Mouse (Mus musculus) megakaryocyte, embryonic 14.5 days (primary cell): ENCODE measurements around the gene Zdhhc22. TPM values are rescaled to one million over a fixed set of nuclear protein-coding genes. Genes with fewer than 3 reads are reported as not detected.

Experiments used
- H3K27me3 ChIP-seq: replicated peaks from 2 replicates; pipeline ENCODE3; 2012; ENCODE audit warnings: inconsistent platforms
- H3K36me3 ChIP-seq: replicated peaks from 2 replicates; pipeline ENCODE3; 2012; ENCODE audit warnings: low read length, inconsistent platforms, mixed read lengths
- H3K4me1 ChIP-seq: 2 replicates; pipeline ENCODE4 v1.6.1; 2012; ENCODE audit warnings: inconsistent platforms
- H3K4me3 ChIP-seq: replicated peaks from 2 replicates; pipeline ENCODE3; 2012; ENCODE audit warnings: moderate library complexity, mild to moderate bottlenecking, inconsistent platforms
- H3K9me3 ChIP-seq: 2 replicates; pipeline ENCODE4 v1.6.1; 2012; ENCODE audit warnings: inconsistent platforms
- FLI1 ChIP-seq: IDR thresholded peaks from 2 replicates; pipeline ENCODE4 v1.6.1; 2012; ENCODE audit warnings: low read length, inconsistent platforms, mixed read lengths
- GATA1 ChIP-seq: IDR thresholded peaks from 3 replicates; pipeline ENCODE4 v1.6.1; 2012; ENCODE audit warnings: mixed read lengths, low read length, inconsistent platforms, borderline replicate concordance
- polyA plus RNA-seq: library from polyadenylated mRNA; stranded (reverse); fragments of >175 nt; gene quantifications from 2 replicates; pipeline ENCODE4 v1.2.3, GENCODE M21; 2012; ENCODE audit warnings: low replicate concordance; ENCODE audit not compliant: insufficient read depth

The Zdhhc22 gene
- polyA plus RNA-seq, 1 experiment, result not detected

- TF ChIP-seq GATA1 (peak; percentile 49; the same call in 1 of the 3 replicates), FLI1 (no peak)
- peaks cover 76% of the 10 kb centered on the region for H3K4me1 ChIP-seq
- no peak overlapping the region for H3K4me3 ChIP-seq
- no peaks in the 10 kb centered on the region for H3K27me3 ChIP-seq
- no peaks in the 10 kb centered on the region for H3K9me3 ChIP-seq
- peaks cover 4% of the 10 kb centered on the region for H3K36me3 ChIP-seq
These were observed 45.1 kb downstream of the Zdhhc22 start for GRCm38 (mm10) chr12:86945126-86945525.

- Histone ChIP-seq H3K9me3 (no peaks in the 10 kb centered on the region), H3K4me3 (no peak overlapping the region), H3K4me1 (peaks cover 73% of the 10 kb centered on the region), H3K36me3 (no peaks in the 10 kb centered on the region), H3K27me3 (no peaks in the 10 kb centered on the region)
- TF ChIP-seq GATA1, result no peak
These were observed 46.8 kb downstream of the Zdhhc22 start for GRCm38 (mm10) chr12:86943421-86943820.

- TF ChIP-seq FLI1, result no peak
- TF ChIP-seq GATA1, result no peak
- Histone ChIP-seq H3K36me3 (no peaks in the 10 kb centered on the region), H3K4me1 (peaks cover 79% of the 10 kb centered on the region), H3K9me3 (no peaks in the 10 kb centered on the region), H3K4me3 (peak overlapping the region; percentile 78), H3K27me3 (no peaks in the 10 kb centered on the region)
These were observed 48.3 kb downstream of the Zdhhc22 start for GRCm38 (mm10) chr12:86941734-86942486.

GRCm38 (mm10) chr12:86941173-86941572, 49.1 kb downstream of the Zdhhc22 start:
- H3K4me1 ChIP-seq, result peaks cover 83% of the 10 kb centered on the region
- no peaks in the 10 kb centered on the region for H3K9me3 ChIP-seq
- no peaks in the 10 kb centered on the region for H3K27me3 ChIP-seq
- no peak for TF ChIP-seq FLI1
- TF ChIP-seq GATA1, result no peak
- H3K4me3 ChIP-seq, result no peak overlapping the region
- no peaks in the 10 kb centered on the region for H3K36me3 ChIP-seq

- Histone ChIP-seq H3K36me3 (no peaks in the 10 kb centered on the region), H3K4me1 (peaks cover 78% of the 10 kb centered on the region), H3K4me3 (no peak overlapping the region), H3K27me3 (no peaks in the 10 kb centered on the region), H3K9me3 (no peaks in the 10 kb centered on the region)
- TF ChIP-seq GATA1 (no peak), FLI1 (no peak)
These were observed 51.7 kb downstream of the Zdhhc22 start for GRCm38 (mm10) chr12:86938571-86938970.

GRCm38 (mm10) chr12:86936587-86937343, 53.5 kb downstream of the Zdhhc22 start:
- Histone ChIP-seq H3K27me3 (no peaks in the 10 kb centered on the region), H3K9me3 (no peaks in the 10 kb centered on the region), H3K36me3 (no peaks in the 10 kb centered on the region), H3K4me3 (no peak overlapping the region), H3K4me1 (peaks cover 75% of the 10 kb centered on the region)
- no peak for TF ChIP-seq GATA1
- no peak for TF ChIP-seq FLI1

GRCm38 (mm10) chr12:86935692-86936282, 54.4 kb downstream of the Zdhhc22 start:
- TF ChIP-seq GATA1, result no peak
- no peak for TF ChIP-seq FLI1
- Histone ChIP-seq H3K9me3 (peaks cover 6% of the 10 kb centered on the region), H3K4me1 (peaks cover 74% of the 10 kb centered on the region), H3K36me3 (no peaks in the 10 kb centered on the region), H3K4me3 (no peak overlapping the region), H3K27me3 (no peaks in the 10 kb centered on the region)

- no peaks in the 10 kb centered on the region for H3K36me3 ChIP-seq
- peaks cover 15% of the 10 kb centered on the region for H3K9me3 ChIP-seq
- TF ChIP-seq GATA1 (no peak), FLI1 (no peak)
- H3K27me3 ChIP-seq, result no peaks in the 10 kb centered on the region
- no peak overlapping the region for H3K4me3 ChIP-seq
- peaks cover 72% of the 10 kb centered on the region for H3K4me1 ChIP-seq
These were observed 55.5 kb downstream of the Zdhhc22 start for GRCm38 (mm10) chr12:86934748-86935147.

GRCm38 (mm10) chr12:86932575-86932952, 57.7 kb downstream of the Zdhhc22 start:
- no peak for TF ChIP-seq FLI1
- no peak for TF ChIP-seq GATA1
- H3K9me3 ChIP-seq, result peaks cover 25% of the 10 kb centered on the region
- H3K27me3 ChIP-seq, result no peaks in the 10 kb centered on the region
- peaks cover 54% of the 10 kb centered on the region for H3K4me1 ChIP-seq
- H3K36me3 ChIP-seq, result peaks cover 5% of the 10 kb centered on the region
- H3K4me3 ChIP-seq, result no peak overlapping the region
